Mouse (Mus musculus) bone marrow, adult 2 months (tissue): ENCODE results near the gene Ltb4r2. TPM values are rescaled to one million over a fixed set of nuclear protein-coding genes. Genes with fewer than 3 reads are reported as not detected.
A peak's percentile ranks its signal among the peaks of the same experiment; 100 is the strongest.

Source experiments
- H3K27ac ChIP-seq: fragments of 200-500 bp; 2 replicates; pipeline ENCODE4 v1.5.1; 2012; ENCODE audit warnings: low read depth, mild to moderate bottlenecking, control low read depth, inconsistent platforms, low read length; ENCODE audit not compliant: control insufficient read depth, poor library complexity, insufficient read depth
- H3K4me1 ChIP-seq: fragments of 200-500 bp; 2 replicates; pipeline ENCODE4 v1.6.1; 2011; ENCODE audit warnings: low read length; ENCODE audit not compliant: control insufficient read depth, insufficient read depth
- H3K4me3 ChIP-seq: fragments of 200-500 bp; replicated peaks from 2 replicates; pipeline ENCODE3; 2011; ENCODE audit warnings: mild to moderate bottlenecking, low read depth, low read length, control low read depth; ENCODE audit not compliant: control insufficient read depth
- CTCF ChIP-seq: fragments of 200-500 bp; IDR thresholded peaks from 2 replicates; pipeline ENCODE4 v1.5.1; 2011; ENCODE audit warnings: low read length, control low read depth; ENCODE audit not compliant: control insufficient read depth, insufficient read depth
- POLR2A ChIP-seq: fragments of 200-500 bp; IDR thresholded peaks from 2 replicates; pipeline ENCODE4 v1.6.1; 2011; ENCODE audit warnings: low read depth, mild to moderate bottlenecking, control low read depth, low read length, borderline replicate concordance; ENCODE audit not compliant: control insufficient read depth
- WGBS: fragments of 180-500 bp; shearing (Covaris S2); methylation state at CpG from one replicate; pipeline ENCODE4 v1.1.7; 2018; 5-methylcytosine and 5-hydroxymethylcytosine counted together
- polyA plus RNA-seq: library from polyadenylated mRNA; stranded (reverse); fragments of >200 nt; gene quantifications from 2 replicates; pipeline ENCODE4 v1.2.4, GENCODE M21; 2011; ENCODE audit warnings: low replicate concordance; ENCODE audit not compliant: missing spikeins, insufficient read depth, insufficient read length

Gene Ltb4r2
- polyA plus RNA-seq: 2.8 and 6.5 TPM in 2 replicates

DNA sequence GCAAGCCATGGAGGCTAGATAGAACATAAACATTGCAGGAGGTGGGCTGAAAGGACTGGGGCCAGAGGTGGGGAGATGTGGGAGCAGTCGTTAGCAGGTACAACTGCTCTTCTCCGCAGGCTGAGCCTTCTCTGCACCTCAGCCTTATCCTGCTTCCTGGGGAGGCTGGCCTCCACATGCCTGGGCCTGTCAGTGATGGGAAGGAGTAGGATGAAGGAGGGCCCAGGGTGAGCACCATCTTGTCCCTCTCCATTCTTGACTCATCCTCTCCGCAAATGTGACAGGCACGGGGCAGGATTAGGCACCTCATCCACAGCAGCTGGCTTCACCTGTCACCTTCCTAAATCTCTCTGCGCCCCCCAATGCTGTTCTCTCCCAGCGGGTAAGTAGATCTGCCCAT, at the start of gene Ltb4r2:
Ltb4r2 (plus strand) TSS at position 266 of the 400 bp plus-strand sequence.
- peaks cover 2% of the 10 kb centered on the region; the same call in 1 of the 2 replicates for H3K4me1 ChIP-seq
- TF ChIP-seq POLR2A (no peak), CTCF (no peak)
- H3K4me3 ChIP-seq: peak within 1 kb of the TSS; percentile 50
- H3K27ac ChIP-seq: peak within 1 kb of the TSS; percentile 69
- WGBS: 89% methylated on average over 6 of the region's 6 CpGs

DNA sequence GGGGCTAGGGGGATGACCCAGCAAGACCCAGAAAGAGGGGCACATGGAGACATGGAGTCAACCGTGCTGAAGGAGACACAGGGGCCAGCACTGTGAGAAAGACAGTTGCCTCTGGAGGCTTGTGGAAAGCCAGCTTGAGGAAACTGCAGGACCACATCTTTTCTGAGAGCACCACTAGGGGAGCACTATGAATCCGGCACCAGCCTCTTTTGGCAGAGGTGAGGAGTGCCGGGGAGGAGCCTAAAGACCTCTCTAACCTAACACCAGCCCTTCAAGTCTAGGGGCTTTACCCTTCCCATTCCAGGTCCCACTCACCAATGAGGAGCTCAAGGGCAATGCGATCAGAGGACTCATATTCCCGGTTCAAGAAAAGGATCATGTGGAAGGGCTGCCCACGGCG, 49.4 kb upstream of the Ltb4r2 start:
- Histone ChIP-seq H3K27ac (no peak overlapping the region), H3K4me3 (no peak overlapping the region), H3K4me1 (peaks cover 2% of the 10 kb centered on the region)
- no peak for TF ChIP-seq POLR2A
- no peak for TF ChIP-seq CTCF
- WGBS: 75% methylated on average over 7 of the region's 7 CpGs

DNA sequence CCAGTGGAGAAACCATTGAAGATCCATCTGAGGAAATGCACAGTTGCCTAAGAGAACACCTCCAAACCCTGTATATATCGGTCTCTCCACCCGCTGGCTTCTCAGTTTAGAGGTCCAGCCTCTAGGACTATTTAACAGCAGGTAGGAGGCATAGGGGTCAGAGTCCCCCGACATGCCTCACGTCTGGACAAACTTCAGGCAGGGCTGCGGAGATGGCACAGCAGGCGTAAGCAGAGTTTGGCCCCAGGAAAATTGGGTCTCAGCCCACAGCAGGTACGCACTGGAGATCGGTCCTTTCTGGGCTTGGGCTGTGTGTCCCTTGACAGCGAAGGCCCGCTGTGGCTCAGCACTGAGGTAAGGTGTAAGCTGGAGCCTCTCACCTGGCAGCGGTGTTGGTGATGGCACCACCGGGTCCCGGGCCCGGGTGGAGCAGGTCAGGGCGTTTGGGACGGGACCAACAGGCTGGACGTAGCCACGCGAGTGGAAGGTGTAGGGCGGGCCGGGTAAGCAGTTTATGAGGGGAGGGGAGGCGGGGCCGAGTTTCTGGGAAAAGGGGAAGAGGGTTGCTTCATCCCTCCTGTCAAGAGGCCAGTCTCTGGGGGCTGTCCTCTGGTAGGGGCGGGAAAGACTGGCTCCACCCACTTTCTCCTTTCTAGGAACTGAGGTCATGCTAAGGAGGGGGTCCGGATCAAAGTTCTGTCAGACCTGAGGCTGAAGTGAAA, 48.1 kb upstream of the Ltb4r2 start:
- no peak overlapping the region for H3K27ac ChIP-seq
- WGBS: 17% methylated on average over 25 of the region's 25 CpGs
- H3K4me3 ChIP-seq: peak overlapping the region; percentile 41
- H3K4me1 ChIP-seq: peaks cover 2% of the 10 kb centered on the region
- no peak for TF ChIP-seq CTCF
- TF ChIP-seq POLR2A: no peak

DNA sequence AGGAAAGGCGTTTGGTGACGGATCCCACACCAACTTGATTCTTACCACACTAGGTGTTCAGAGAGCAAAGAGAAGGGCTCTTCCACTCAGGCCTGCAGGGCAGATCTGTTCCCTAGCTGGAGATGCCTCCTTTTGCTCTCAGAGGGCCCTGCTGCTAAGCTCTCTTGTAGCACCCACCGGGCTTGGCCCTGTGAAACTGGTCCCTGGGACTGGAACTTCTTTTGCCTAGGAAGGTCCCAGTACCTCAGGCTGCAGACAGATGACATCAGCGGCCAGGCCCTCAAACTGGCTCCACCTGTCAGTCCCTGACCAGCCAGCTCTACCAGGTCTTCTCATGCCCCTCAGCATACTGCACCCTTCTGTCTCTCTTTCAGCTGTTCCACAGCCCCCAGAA, 47.5 kb upstream of the Ltb4r2 start, which contains the start of gene Tgm1:
Tgm1 (minus strand) TSS at position 198 of the 394 bp plus-strand sequence.
- peak within 1 kb of the TSS; percentile 41 for H3K4me3 ChIP-seq
- H3K4me1 ChIP-seq: peaks cover 2% of the 10 kb centered on the region
- TF ChIP-seq CTCF (no peak), POLR2A (no peak)
- H3K27ac ChIP-seq: no peak within 1 kb of the TSS
- WGBS: 17% methylated on average over 4 of the region's 4 CpGs

DNA sequence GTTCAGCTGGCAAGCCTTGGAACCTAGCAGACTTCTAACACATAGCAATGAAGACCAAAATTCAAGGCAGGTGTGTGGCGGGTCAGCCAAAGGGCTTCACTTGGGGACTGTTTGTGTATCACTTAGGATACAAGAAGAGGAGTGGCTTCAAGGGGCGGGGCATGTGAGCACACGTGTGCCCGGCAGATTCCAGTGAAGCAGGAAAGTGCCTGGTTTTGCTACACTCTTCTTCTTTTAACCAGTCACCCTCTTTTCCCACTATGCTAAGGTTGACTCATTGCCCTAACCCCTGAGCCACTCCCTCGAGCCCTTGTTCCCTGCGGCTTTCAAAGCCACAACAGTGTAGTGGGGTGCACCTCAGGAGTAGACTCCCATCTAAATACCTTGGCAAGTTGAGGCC, 46.3 kb upstream of the Ltb4r2 start:
- 38% methylated on average over 6 of the region's 6 CpGs for WGBS
- TF ChIP-seq POLR2A (no peak), CTCF (no peak)
- no peak overlapping the region for H3K4me3 ChIP-seq
- H3K27ac ChIP-seq: no peak overlapping the region
- peaks cover 2% of the 10 kb centered on the region for H3K4me1 ChIP-seq

DNA sequence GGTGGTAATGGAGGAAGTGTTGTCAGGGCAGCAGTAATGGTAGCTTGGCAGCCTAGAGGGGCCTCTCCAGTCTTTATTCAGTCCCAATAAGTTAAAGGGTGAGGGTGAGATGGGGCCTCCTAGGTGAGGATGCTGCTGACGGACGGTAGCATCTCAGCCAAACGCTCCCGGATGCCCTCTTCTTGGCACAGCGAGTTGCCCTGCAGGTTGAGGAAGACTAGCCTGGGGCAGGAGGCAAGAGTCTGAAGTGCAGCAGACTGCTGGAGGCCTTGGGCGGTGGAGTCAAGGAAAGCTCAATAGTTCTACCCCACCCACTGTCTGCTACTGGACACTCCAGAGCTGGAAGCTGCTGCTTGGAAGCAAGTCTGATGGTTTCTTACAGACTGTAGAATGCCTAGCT, 45.0 kb upstream of the Ltb4r2 start:
- H3K4me1 ChIP-seq: peaks cover 2% of the 10 kb centered on the region
- WGBS: 84% methylated on average over 6 of the region's 6 CpGs
- no peak for TF ChIP-seq CTCF
- TF ChIP-seq POLR2A: no peak
- no peak overlapping the region for H3K27ac ChIP-seq
- H3K4me3 ChIP-seq: no peak overlapping the region

DNA sequence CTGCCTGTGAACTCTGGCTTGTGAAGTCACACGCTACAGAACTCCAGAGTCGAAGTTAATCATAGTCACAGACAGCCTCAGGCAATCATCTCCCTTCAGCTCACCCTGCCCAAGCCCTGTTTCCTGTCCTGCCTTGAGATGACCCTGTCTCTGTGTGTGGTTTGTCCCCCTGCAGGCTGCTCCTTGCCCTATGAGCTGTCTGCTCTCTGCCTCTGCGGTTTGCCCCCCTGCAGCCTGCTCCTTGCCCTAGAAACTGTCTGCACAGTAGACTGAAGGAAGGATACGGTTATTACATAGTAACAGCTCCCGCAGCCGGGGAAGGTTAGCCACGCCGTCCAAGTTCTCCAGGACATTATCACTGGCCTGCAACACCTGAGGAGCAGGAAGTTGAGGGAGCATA, 44.3 kb upstream of the Ltb4r2 start:
- Histone ChIP-seq H3K4me1 (peaks cover 2% of the 10 kb centered on the region), H3K4me3 (no peak overlapping the region)
- 84% methylated on average over 8 of the region's 8 CpGs for WGBS

DNA sequence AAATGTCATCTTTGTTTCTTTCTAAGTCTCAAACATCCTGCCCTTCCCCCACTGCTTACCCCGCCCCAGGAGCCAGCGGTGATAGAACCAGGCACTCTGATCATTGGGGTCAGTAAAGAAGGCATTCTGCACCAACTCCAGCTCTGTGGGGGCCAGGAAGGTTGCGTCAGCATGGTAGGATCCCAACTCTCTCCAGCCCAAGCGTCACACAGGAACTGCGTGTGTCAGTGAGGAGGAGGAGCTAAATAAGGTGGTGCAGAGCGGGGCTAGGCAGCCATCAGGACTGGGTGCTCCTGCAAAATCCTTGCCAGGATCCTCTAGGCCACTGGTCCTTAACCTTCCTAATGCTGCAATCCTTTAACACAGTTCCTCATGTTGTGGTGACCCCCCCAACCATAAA, 41.5 kb upstream of the Ltb4r2 start:
- 76% methylated on average over 6 of the region's 6 CpGs for WGBS
- Histone ChIP-seq H3K4me1 (peaks cover 5% of the 10 kb centered on the region; the same call in 1 of the 2 replicates), H3K27ac (no peak overlapping the region), H3K4me3 (no peak overlapping the region)
- TF ChIP-seq CTCF: no peak
- no peak for TF ChIP-seq POLR2A

More for the DNA sequence above, 44.3 kb upstream of the Ltb4r2 start:
- H3K27ac ChIP-seq: no peak overlapping the region
- TF ChIP-seq POLR2A (no peak), CTCF (no peak)

DNA sequence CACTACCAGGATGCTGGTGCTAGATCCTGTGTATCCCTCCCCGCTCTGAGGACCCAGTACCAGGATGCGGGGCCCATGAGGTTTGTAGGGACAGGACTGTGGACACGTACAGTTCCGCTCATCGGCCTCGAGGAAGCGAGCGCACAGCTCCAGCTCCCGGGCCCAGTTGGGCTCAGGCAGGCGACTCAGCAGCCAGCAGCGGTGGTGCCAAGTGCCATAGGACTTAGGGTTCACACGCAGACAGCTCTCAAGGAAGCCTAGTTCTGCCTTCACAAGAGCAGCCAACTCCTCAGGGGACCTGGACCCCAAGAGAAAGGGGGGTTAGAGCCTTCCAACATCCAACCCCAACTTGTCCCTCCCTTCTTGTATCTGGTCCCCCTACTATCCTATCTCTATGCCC, 40.6 kb upstream of the Ltb4r2 start:
- Histone ChIP-seq H3K27ac (no peak overlapping the region), H3K4me1 (peaks cover 8% of the 10 kb centered on the region), H3K4me3 (no peak overlapping the region)
- WGBS: 92% methylated on average over 12 of the region's 12 CpGs
- TF ChIP-seq CTCF (no peak), POLR2A (no peak)
